Mouse (Mus musculus): ENCODE measurements at regions not wholly inside any gene's neighbourhood (a gene's known extent, or its start where the extent isn't known, plus 50 kb on each side); places are given as distances from the start of the nearest gene placed in this dataset.

DNA sequence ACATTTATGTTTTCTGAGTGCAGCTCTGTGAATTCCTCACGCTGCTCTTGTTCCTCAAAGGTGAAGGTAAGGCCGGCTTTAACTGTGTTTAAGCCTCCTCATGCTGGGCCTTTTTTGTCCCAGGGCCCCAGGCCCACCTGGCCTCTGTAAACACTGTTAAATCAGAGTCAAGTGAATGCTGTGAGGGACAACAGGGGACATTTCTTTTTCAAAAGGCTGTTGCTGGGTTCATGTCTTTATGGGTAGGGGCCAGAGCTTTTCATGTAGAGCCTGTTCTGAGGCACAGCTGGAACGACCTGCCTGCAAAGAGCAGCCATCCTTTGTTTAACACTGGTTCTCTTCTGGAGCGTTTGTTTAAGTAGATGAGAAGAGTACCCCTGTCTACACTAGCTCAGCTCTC lies 70.8 kb upstream of the 4930452B06Rik start:
- Histone ChIP-seq H3K4me3 (replicated peaks in 1 of 3; ENCODE audit: low read depth in 2 of 3, low read length in 2 of 3, poor library complexity in 1 of 3) (no peak overlapping the region), H3K9me3 (replicated peaks; ENCODE audit: low read length) (no peaks in the 10 kb centered on the region), H3K36me3 (replicated peaks in 1 of 2; ENCODE audit: control insufficient read depth in 1 of 2, insufficient read depth in 1 of 2, low read length in 1 of 2) (no peaks in the 10 kb centered on the region), H3K9ac (ENCODE audit: insufficient read depth, low read depth) (no peak overlapping the region), H3K4me1 (ENCODE audit: control insufficient read depth in 1 of 2, insufficient read depth in 2 of 2) (peaks cover 0 to 8% of the 10 kb centered on the region in 2 experiments; a peak in 1 of 4 replicates), H3K4me2 (ENCODE audit: insufficient read depth, low read depth, poor library complexity, severe bottlenecking) (no peak overlapping the region), H3K79me2 (replicated peaks; ENCODE audit: control insufficient read depth, extremely low read depth, insufficient read depth, poor library complexity, severe bottlenecking) (no peaks in the 10 kb centered on the region), H3K27ac (ENCODE audit: insufficient read depth, low read depth) (no peak overlapping the region), H3K27me3 (replicated peaks) (no peaks in the 10 kb centered on the region)
- no peak for TF ChIP-seq MXI1 (IDR thresholded peaks at IDR 0.05; ENCODE audit: low read depth, low read length)
- in situ Hi-C loops (cut with MboI; ENCODE audit: low pct_ligation_motif_present, low pct_unique_long_range_greater_than_20kb, low sequenced_read_pairs) (no loop called here), dilution Hi-C loops (cut with MboI; ENCODE audit: extremely low pct_ligation_motif_present, extremely low pct_unique_long_range_greater_than_20kb, low sequenced_read_pairs) (no loop called here)
- DNase-seq (ENCODE audit: extremely low read depth), result no peak

DNA sequence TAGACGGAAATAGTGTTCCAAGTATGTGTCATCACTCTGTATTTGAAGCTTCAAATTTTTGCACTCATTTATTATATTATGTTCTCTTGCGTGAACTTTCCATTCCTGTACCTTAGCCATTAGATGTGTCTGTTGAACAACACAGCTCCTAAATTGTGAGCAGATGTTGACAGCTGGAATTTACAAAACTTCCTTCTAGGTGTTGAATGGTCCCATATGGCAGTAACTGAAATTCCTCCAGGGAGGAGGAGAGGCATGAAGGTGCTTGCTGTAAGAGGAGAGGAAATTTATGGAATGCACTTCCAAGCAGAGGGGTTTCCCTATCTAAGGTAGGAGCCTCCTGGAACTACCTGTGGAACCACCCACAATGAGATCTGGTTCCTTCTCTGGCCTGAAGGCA lies 67.2 kb upstream of the 4930452B06Rik start:
- H3K27me3 ChIP-seq (replicated peaks), result no peaks in the 10 kb centered on the region
- peaks cover 0 to 8% of the 10 kb centered on the region in 2 experiments; a peak in 1 of 4 replicates for H3K4me1 ChIP-seq (ENCODE audit: control insufficient read depth in 1 of 2, insufficient read depth in 2 of 2)
- dilution Hi-C loops (cut with MboI; ENCODE audit: extremely low pct_ligation_motif_present, extremely low pct_unique_long_range_greater_than_20kb, low sequenced_read_pairs), result no loop called here
- in situ Hi-C loops (cut with MboI; ENCODE audit: low pct_ligation_motif_present, low pct_unique_long_range_greater_than_20kb, low sequenced_read_pairs), result no loop called here
- no peak for DNase-seq (ENCODE audit: extremely low read depth)
- H3K27ac ChIP-seq (ENCODE audit: insufficient read depth, low read depth), result no peak overlapping the region
- H3K79me2 ChIP-seq (replicated peaks; ENCODE audit: control insufficient read depth, extremely low read depth, insufficient read depth, poor library complexity, severe bottlenecking), result no peaks in the 10 kb centered on the region
- TF ChIP-seq POLR2A (IDR thresholded peaks at IDR 0.05; ENCODE audit: low read depth, low read length), result no peak
- TF ChIP-seq NELFE (IDR thresholded peaks at IDR 0.05; ENCODE audit: low read depth, low read length), result no peak
- TF ChIP-seq POLR2AphosphoS2 (IDR thresholded peaks at IDR 0.05; ENCODE audit: low read depth, low read length), result no peak
- no peak for TF ChIP-seq RAD21 (IDR thresholded peaks at IDR 0.05; ENCODE audit: low read depth, low read length)
- no peak for TF ChIP-seq CHD2 (IDR thresholded peaks at IDR 0.05; ENCODE audit: low read length)
- no peak for TF ChIP-seq ETS1 (conservative IDR thresholded peaks at IDR 0.05; ENCODE audit: low read depth, low read length)
- TF ChIP-seq MAFK (IDR thresholded peaks at IDR 0.05; ENCODE audit: insufficient replicate concordance, low read length), result no peak
- TF ChIP-seq E2F4 (IDR thresholded peaks at IDR 0.05; ENCODE audit: insufficient replicate concordance, low read depth, low read length), result no peak
- TF ChIP-seq HCFC1 (IDR thresholded peaks at IDR 0.05; ENCODE audit: low read depth, low read length), result no peak
- no peak overlapping the region for H3K4me2 ChIP-seq (ENCODE audit: insufficient read depth, low read depth, poor library complexity, severe bottlenecking)
- no peak overlapping the region for H3K9ac ChIP-seq (ENCODE audit: insufficient read depth, low read depth)
- no peaks in the 10 kb centered on the region for H3K36me3 ChIP-seq (replicated peaks in 1 of 2; ENCODE audit: control insufficient read depth in 1 of 2, insufficient read depth in 1 of 2, low read length in 1 of 2)
- no peak overlapping the region for H3K4me3 ChIP-seq (replicated peaks in 1 of 3; ENCODE audit: low read depth in 2 of 3, low read length in 2 of 3, poor library complexity in 1 of 3)
- H3K9me3 ChIP-seq (replicated peaks; ENCODE audit: low read length), result no peaks in the 10 kb centered on the region

DNA sequence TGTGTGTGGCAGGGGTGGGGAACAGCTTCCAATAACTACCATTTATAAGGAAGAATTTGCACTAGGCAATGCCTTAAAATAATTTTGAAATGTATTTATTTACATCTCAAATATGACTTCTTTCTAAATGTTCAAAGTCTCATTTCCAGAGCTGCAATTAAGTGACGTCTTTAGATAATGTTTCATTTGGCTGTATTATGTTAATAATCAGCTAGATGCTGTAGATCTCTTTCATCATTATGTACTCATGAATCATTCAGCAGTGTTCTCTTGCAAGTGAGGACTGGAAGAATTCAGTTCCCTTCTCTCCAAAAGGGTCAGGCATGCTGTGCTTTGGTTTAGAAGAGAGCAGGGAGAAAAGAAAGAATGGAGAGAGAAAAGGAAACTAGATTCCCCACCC lies 61.3 kb upstream of the 4930452B06Rik start:
- Histone ChIP-seq H3K27me3 (replicated peaks) (no peaks in the 10 kb centered on the region), H3K4me1 (ENCODE audit: control insufficient read depth in 1 of 2, insufficient read depth in 2 of 2) (peaks cover 0 to 4% of the 10 kb centered on the region in 2 experiments; a peak in 1 of 4 replicates), H3K4me3 (replicated peaks in 1 of 3; ENCODE audit: low read depth in 2 of 3, low read length in 2 of 3, poor library complexity in 1 of 3) (no peak overlapping the region), H3K9me3 (replicated peaks; ENCODE audit: low read length) (no peaks in the 10 kb centered on the region), H3K27ac (ENCODE audit: insufficient read depth, low read depth) (no peak overlapping the region), H3K4me2 (ENCODE audit: insufficient read depth, low read depth, poor library complexity, severe bottlenecking) (no peak overlapping the region), H3K36me3 (replicated peaks in 1 of 2; ENCODE audit: control insufficient read depth in 1 of 2, insufficient read depth in 1 of 2, low read length in 1 of 2) (no peaks in the 10 kb centered on the region), H3K79me2 (replicated peaks; ENCODE audit: control insufficient read depth, extremely low read depth, insufficient read depth, poor library complexity, severe bottlenecking) (no peaks in the 10 kb centered on the region), H3K9ac (ENCODE audit: insufficient read depth, low read depth) (no peak overlapping the region)
- in situ Hi-C loops (cut with MboI; ENCODE audit: low pct_ligation_motif_present, low pct_unique_long_range_greater_than_20kb, low sequenced_read_pairs), result no loop called here
- TF ChIP-seq UBTF (IDR thresholded peaks at IDR 0.05; ENCODE audit: low read depth, low read length) (no peak), GABPA (IDR thresholded peaks at IDR 0.05; ENCODE audit: insufficient replicate concordance, low read depth, low read length) (no peak), ZKSCAN1 (IDR thresholded peaks at IDR 0.05; ENCODE audit: borderline replicate concordance, low read depth, low read length) (no peak), BHLHE40 (IDR thresholded peaks at IDR 0.05; ENCODE audit: low read depth, low read length) (no peak), E2F4 (IDR thresholded peaks at IDR 0.05; ENCODE audit: insufficient replicate concordance, low read depth, low read length) (no peak), NRF1 (IDR thresholded peaks at IDR 0.05; ENCODE audit: low read depth, low read length) (no peak)
- no peak for DNase-seq (ENCODE audit: extremely low read depth)
- dilution Hi-C loops (cut with MboI; ENCODE audit: extremely low pct_ligation_motif_present, extremely low pct_unique_long_range_greater_than_20kb, low sequenced_read_pairs), result no loop called here

Measured in CH12.LX (cell line).